Mouse (Mus musculus) lung, adult 2 months (tissue): Measurements from ENCODE around the gene Rxfp1. TPM values are rescaled to one million over a fixed set of nuclear protein-coding genes. Genes with fewer than 3 reads are reported as not detected.

ENCODE experiments used
- DNase-seq: peaks from one replicate; pipeline ENCODE4 v3.0.0; 2022
- H3K4me1 ChIP-seq: fragments of 200-500 bp; 2 replicates; pipeline ENCODE4 v1.6.1; 2011; ENCODE audit warnings: low read length; ENCODE audit not compliant: control insufficient read depth, insufficient read depth
- H3K4me3 ChIP-seq: fragments of 200-500 bp; replicated peaks from 2 replicates; pipeline ENCODE3; 2011; ENCODE audit warnings: low read depth, mild to moderate bottlenecking, control low read depth, low read length; ENCODE audit errors: extremely low read depth
- CTCF ChIP-seq: fragments of 200-500 bp; IDR thresholded peaks from 2 replicates; pipeline ENCODE4 v1.5.1; 2011; ENCODE audit warnings: mild to moderate bottlenecking, low read length, control low read depth; ENCODE audit not compliant: insufficient read depth
- POLR2A ChIP-seq: fragments of 200-500 bp; IDR thresholded peaks from 2 replicates; pipeline ENCODE4 v1.6.1; 2011; ENCODE audit warnings: low read depth, mild to moderate bottlenecking, control low read depth, low read length, borderline replicate concordance; ENCODE audit errors: extremely low read depth
- WGBS: fragments of 180-500 bp; shearing (Covaris S2); methylation state at CpG from one replicate; pipeline ENCODE4 v1.1.7; 2018; 5-methylcytosine and 5-hydroxymethylcytosine counted together
- polyA plus RNA-seq: library from polyadenylated mRNA; depleted of rRNA; stranded (reverse); fragments of >200 nt; gene quantifications from 2 replicates; pipeline ENCODE4 v1.2.3, GENCODE M21; 2012

Gene Rxfp1
- polyA plus RNA-seq, 1 experiment: 0.36 TPM

DNA sequence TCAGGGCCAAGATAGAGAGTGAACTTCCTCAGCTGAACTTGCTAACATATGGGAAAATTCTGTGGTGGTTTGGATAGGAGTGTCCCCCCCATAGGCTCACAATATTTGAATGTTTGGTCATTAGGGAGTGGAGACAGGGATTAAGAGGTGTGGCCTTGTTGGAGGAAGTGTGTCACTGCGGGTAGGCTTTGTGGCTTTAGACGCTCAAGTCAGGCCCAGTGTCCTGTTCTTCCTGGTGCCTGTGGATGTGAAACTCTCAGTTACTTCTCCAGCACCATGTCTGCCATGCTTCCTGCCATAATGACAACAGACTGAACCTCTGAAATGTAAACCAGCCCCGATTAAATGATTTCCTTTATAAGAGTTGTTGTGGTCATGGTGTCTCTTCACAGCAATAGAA lies 61.3 kb downstream of the Rxfp1 start:
- no peak overlapping the region for H3K4me3 ChIP-seq
- WGBS: 64% methylated on average over 3 of the region's 3 CpGs
- no peaks in the 10 kb centered on the region for H3K4me1 ChIP-seq
- DNase-seq: no peak
- TF ChIP-seq POLR2A (no peak), CTCF (no peak)

DNA sequence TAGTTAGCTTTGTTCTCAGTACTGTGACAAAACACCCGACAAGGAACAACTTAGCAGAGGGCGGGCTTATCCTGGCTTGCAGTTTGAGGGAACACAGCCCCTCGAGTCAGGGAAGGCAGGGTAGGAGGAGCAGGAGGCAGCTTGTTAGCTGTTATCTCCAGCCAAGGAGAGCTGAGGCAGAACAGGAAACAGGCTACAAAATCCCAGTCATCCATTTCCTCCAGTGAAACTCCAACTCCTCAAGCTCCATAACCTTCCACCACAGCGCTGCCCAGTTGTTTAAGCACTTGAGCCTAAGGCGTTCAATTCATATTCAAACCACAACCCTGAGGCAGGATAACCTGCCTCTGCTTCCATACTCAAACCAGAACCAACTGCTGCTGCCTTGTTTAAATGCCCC lies 63.0 kb downstream of the Rxfp1 start:
- WGBS: 75% methylated on average over 5 of the region's 5 CpGs
- TF ChIP-seq POLR2A (no peak), CTCF (no peak)
- Histone ChIP-seq H3K4me3 (no peak overlapping the region), H3K4me1 (no peaks in the 10 kb centered on the region)
- DNase-seq: no peak

- 7% methylated on average over 4 of the region's 4 CpGs for WGBS
- Histone ChIP-seq H3K4me1 (no peaks in the 10 kb centered on the region), H3K4me3 (no peak overlapping the region)
- no peak for TF ChIP-seq POLR2A
- 0 out of 2 replicates have a peak, but pooled peaks have one; percentile 17 for TF ChIP-seq CTCF
- DNase-seq: peak; percentile 26
Measured at GRCm38 (mm10) chr3:79673082-79673481, 64.6 kb downstream of the Rxfp1 start.

- TF ChIP-seq CTCF (no peak), POLR2A (no peak)
- 78% methylated on average over 16 of the region's 16 CpGs for WGBS
- H3K4me1 ChIP-seq: no peaks in the 10 kb centered on the region
- DNase-seq: no peak
- no peak overlapping the region for H3K4me3 ChIP-seq
Measured at GRCm38 (mm10) chr3:79672188-79672587, 65.5 kb downstream of the Rxfp1 start.

DNA sequence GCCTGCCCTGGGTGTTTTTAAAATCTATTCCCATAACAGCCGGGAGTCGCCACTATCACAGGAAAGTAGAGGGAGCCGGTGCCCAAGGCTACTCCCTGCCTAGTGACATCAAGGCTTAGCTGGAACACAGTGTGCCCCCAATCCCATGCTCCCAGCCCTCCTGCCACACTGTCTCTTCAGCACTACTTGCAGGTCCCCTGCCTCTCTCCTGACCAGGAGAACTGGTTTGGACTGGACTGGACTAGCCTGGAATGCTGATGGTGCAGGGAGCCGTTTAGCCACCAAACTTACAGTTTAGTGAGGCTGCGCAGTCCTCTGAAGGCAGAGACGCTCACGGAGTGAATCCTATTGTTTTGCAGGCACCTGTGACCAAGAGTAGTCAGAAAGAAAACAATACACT lies 67.1 kb downstream of the Rxfp1 start:
- Histone ChIP-seq H3K4me3 (no peak overlapping the region), H3K4me1 (no peaks in the 10 kb centered on the region)
- no peak for DNase-seq
- TF ChIP-seq CTCF (no peak), POLR2A (no peak)
- WGBS: 76% methylated on average over 7 of the region's 7 CpGs

DNA sequence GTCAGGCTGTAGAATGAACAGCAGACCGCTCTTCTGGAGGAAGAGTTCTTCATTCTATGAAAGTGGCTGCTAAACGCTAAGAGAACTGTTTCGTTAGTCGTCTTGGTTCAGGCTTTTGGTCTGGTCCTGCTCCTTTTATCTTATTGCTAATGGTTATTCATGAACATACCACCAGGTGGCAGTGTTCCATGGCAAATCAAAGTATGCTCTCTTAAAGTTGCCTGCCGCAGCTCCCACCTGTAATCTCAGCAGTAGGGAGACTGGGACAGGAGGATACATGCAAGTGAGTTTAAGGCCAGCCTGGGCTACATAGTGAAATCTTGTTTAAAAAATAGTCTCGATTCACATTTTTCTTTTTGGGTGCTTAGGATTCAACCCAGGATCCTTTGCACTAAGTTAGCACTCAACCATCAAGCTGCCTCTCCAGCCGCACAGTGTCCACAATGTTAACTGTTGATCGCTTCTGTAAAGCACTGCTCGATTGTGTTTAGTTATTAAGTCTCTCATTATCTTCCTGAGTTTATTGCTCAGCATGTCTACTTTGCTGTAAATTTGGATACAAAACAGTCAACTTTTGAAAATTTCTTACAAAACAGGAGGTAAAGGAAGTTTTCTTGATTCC lies 72.8 kb downstream of the Rxfp1 start:
- Histone ChIP-seq H3K4me1 (no peaks in the 10 kb centered on the region), H3K4me3 (no peak overlapping the region)
- peak; percentile 14 for DNase-seq
- 36% methylated on average over 9 of the region's 9 CpGs for WGBS
- no peak for TF ChIP-seq POLR2A
- peak; percentile 25; the same call in 1 of the 2 replicates for TF ChIP-seq CTCF

- no peak for TF ChIP-seq CTCF
- no peak for TF ChIP-seq POLR2A
- no peak overlapping the region for H3K4me3 ChIP-seq
- no peak for DNase-seq
- 32% methylated on average over 5 of the region's 5 CpGs for WGBS
- H3K4me1 ChIP-seq: no peaks in the 10 kb centered on the region
Measured at GRCm38 (mm10) chr3:79656682-79657081, 81.0 kb downstream of the Rxfp1 start.

- no peak for TF ChIP-seq CTCF
- H3K4me3 ChIP-seq: no peak overlapping the region
- 87% methylated on average over 6 of the region's 6 CpGs for WGBS
- H3K4me1 ChIP-seq: no peaks in the 10 kb centered on the region
- DNase-seq: no peak
Measured at GRCm38 (mm10) chr3:79652129-79652528, 85.6 kb downstream of the Rxfp1 start.

DNA sequence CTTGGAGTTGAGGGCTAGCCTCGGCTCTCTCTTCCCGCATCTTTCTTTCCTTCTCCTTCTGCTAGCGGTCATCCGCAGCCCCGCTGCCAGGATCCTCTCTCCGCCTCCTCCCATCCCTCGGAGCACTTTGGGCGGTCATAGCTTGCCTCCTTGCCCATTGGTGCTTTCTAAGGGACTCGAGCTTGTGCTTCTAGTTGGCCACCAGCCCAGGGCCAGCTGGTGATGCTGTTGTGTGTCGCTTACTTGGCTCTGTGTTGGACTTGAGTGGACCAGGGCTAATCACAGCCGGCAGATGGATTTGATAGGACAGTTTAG lies 108.3 kb downstream of the Rxfp1 start, which contains the start of gene Etfdh:
Etfdh (minus strand) TSS at position 85 of the 315 bp plus-strand sequence.
- DNase-seq: no peak
- 1% methylated on average over 11 of the region's 11 CpGs for WGBS
- H3K4me3 ChIP-seq: peak within 1 kb of the TSS; percentile 81
- peaks cover 3% of the 10 kb centered on the region; the same call in 1 of the 2 replicates for H3K4me1 ChIP-seq
- no peak for TF ChIP-seq POLR2A
- TF ChIP-seq CTCF: no peak

GRCm38 (mm10) chr3:79628561-79629415 lies 108.9 kb downstream of the Rxfp1 start, which contains the start of gene 4930579G24Rik:
4930579G24Rik (plus strand) TSS chr3:79629079.
- WGBS: under 1% methylated on average over 60 of the region's 60 CpGs
- peak within 1 kb of the TSS; percentile 81 for H3K4me3 ChIP-seq
- peak; percentile 94 for DNase-seq
- TF ChIP-seq CTCF (no peak), POLR2A (peak; percentile 65; the same call in 1 of the 2 replicates)
- H3K4me1 ChIP-seq: peaks cover 3% of the 10 kb centered on the region; the same call in 1 of the 2 replicates
